Mouse (Mus musculus) limb, embryonic 15.5 days (tissue): Measurements from ENCODE around the gene Ctss. TPM values are rescaled to one million over a fixed set of nuclear protein-coding genes. Genes with fewer than 3 reads are reported as not detected.
"Not testable (repeated sequence)": the region's sequence is repeated elsewhere in the genome, so short reads cannot be mapped to it uniquely, and the experiment has no call there.

Experiments used
- ATAC-seq: fragments of 200-750 bp; cut with Nextera tagmentation; 2 replicates; pipeline ENCODE4 v1.8.0; 2017; ENCODE audit warnings: low read depth, moderate TSS enrichment; ENCODE audit not compliant: insufficient number of reproducible peaks, low FRiP score, low TSS enrichment
- H3K27ac ChIP-seq: fragments of 300-500 bp; sonication (generic); 2 replicates; pipeline ENCODE4 v1.5.1; 2015; ENCODE audit warnings: moderate library complexity, mild to moderate bottlenecking, inconsistent platforms
- H3K27me3 ChIP-seq: fragments of 300-500 bp; sonication (generic); 2 replicates; pipeline ENCODE4 v1.6.1; 2015; ENCODE audit warnings: inconsistent platforms
- H3K36me3 ChIP-seq: fragments of 300-500 bp; sonication (generic); 2 replicates; pipeline ENCODE4 v1.6.1; 2015; ENCODE audit warnings: inconsistent platforms
- H3K4me1 ChIP-seq: fragments of 300-500 bp; sonication (generic); 2 replicates; pipeline ENCODE4 v1.6.1; 2015; ENCODE audit warnings: inconsistent platforms
- H3K4me2 ChIP-seq: fragments of 300-500 bp; sonication (generic); 2 replicates; pipeline ENCODE4 v1.6.1; 2015; ENCODE audit warnings: mild to moderate bottlenecking, inconsistent platforms
- H3K4me3 ChIP-seq: fragments of 300-500 bp; sonication (generic); 2 replicates; pipeline ENCODE4 v1.5.1; 2015; ENCODE audit warnings: mild to moderate bottlenecking, inconsistent platforms
- H3K9ac ChIP-seq: fragments of 300-500 bp; sonication (generic); 2 replicates; pipeline ENCODE4 v1.6.1; 2015; ENCODE audit warnings: inconsistent platforms
- H3K9me3 ChIP-seq: fragments of 300-500 bp; sonication (generic); 2 replicates; pipeline ENCODE4 v1.6.1; 2016; ENCODE audit warnings: inconsistent platforms
- WGBS: fragments of 180-500 bp; shearing (Covaris S2); methylation state at CpG from one replicate; pipeline ENCODE4 v1.1.7; 2015; 5-methylcytosine and 5-hydroxymethylcytosine counted together
- polyA plus RNA-seq: library from polyadenylated mRNA; unstranded; fragments of >200 nt; fragmentation: Nextera tagmentation; extraction: Ambion mirVana; gene quantifications from 2 replicates; pipeline ENCODE4 v1.2.1, GENCODE M21; 2015

The Ctss gene
- polyA plus RNA-seq, 1 experiment from 2014 or later = 20.9 TPM

- no peak for ATAC-seq
- no peak overlapping the region for H3K4me2 ChIP-seq
- 89% methylated on average over 10 of the region's 10 CpGs for WGBS
- no peaks in the 10 kb centered on the region for H3K27me3 ChIP-seq
- H3K4me3 ChIP-seq = no peak overlapping the region
- no peak overlapping the region for H3K9ac ChIP-seq
- no peaks in the 10 kb centered on the region for H3K36me3 ChIP-seq
- H3K27ac ChIP-seq = no peak overlapping the region
- H3K4me1 ChIP-seq = no peaks in the 10 kb centered on the region
- no peaks in the 10 kb centered on the region for H3K9me3 ChIP-seq
These were observed 12.3 kb downstream of the Ctss start for GRCm38 (mm10) chr3:95538936-95539335.

- Histone ChIP-seq H3K4me2 (no peak overlapping the region), H3K9me3 (no peaks in the 10 kb centered on the region), H3K27ac (no peak overlapping the region), H3K27me3 (no peaks in the 10 kb centered on the region), H3K9ac (no peak overlapping the region), H3K4me1 (no peaks in the 10 kb centered on the region), H3K36me3 (no peaks in the 10 kb centered on the region), H3K4me3 (no peak overlapping the region)
- WGBS = 88% methylated on average over 4 of the region's 4 CpGs
- no peak for ATAC-seq
These were observed 13.3 kb downstream of the Ctss start for GRCm38 (mm10) chr3:95539837-95540236.

- H3K4me3 ChIP-seq, H3K4me1 ChIP-seq, H3K36me3 ChIP-seq, ATAC-seq, H3K27me3 ChIP-seq, H3K9me3 ChIP-seq, H3K27ac ChIP-seq, H3K9ac ChIP-seq, H3K4me2 ChIP-seq: not testable (repeated sequence)
- WGBS = 82% methylated on average over 2 of the region's 2 CpGs
These were observed 14.6 kb downstream of the Ctss start for GRCm38 (mm10) chr3:95541186-95541585.

GRCm38 (mm10) chr3:95542171-95542570, 15.6 kb downstream of the Ctss start:
- Histone ChIP-seq H3K27ac (no peak overlapping the region), H3K27me3 (no peaks in the 10 kb centered on the region), H3K4me1 (no peaks in the 10 kb centered on the region), H3K36me3 (no peaks in the 10 kb centered on the region), H3K9me3 (no peaks in the 10 kb centered on the region), H3K4me3 (no peak overlapping the region), H3K4me2 (no peak overlapping the region), H3K9ac (no peak overlapping the region)
- no peak for ATAC-seq

- Histone ChIP-seq H3K27me3 (no peaks in the 10 kb centered on the region), H3K4me1 (no peaks in the 10 kb centered on the region), H3K4me3 (no peak overlapping the region), H3K9ac (no peak overlapping the region), H3K27ac (no peak overlapping the region), H3K9me3 (no peaks in the 10 kb centered on the region), H3K4me2 (no peak overlapping the region), H3K36me3 (no peaks in the 10 kb centered on the region)
- WGBS = 70% methylated on average over 7 of the region's 7 CpGs
- no peak for ATAC-seq
These were observed 16.4 kb downstream of the Ctss start for GRCm38 (mm10) chr3:95542981-95543380.

GRCm38 (mm10) chr3:95550176-95550575, 23.6 kb downstream of the Ctss start:
- Histone ChIP-seq H3K4me3 (no peak overlapping the region), H3K27me3 (no peaks in the 10 kb centered on the region), H3K27ac (no peak overlapping the region), H3K9me3 (no peaks in the 10 kb centered on the region), H3K4me1 (no peaks in the 10 kb centered on the region), H3K9ac (no peak overlapping the region), H3K4me2 (no peak overlapping the region), H3K36me3 (no peaks in the 10 kb centered on the region)
- WGBS = 63% methylated on average over 1 of the region's 1 CpGs
- ATAC-seq = no peak

GRCm38 (mm10) chr3:95553986-95554385, 27.4 kb downstream of the Ctss start:
- no peak for ATAC-seq
- Histone ChIP-seq H3K27ac (no peak overlapping the region), H3K27me3 (no peaks in the 10 kb centered on the region), H3K36me3 (no peaks in the 10 kb centered on the region), H3K4me1 (no peaks in the 10 kb centered on the region), H3K4me3 (no peak overlapping the region), H3K9me3 (no peaks in the 10 kb centered on the region), H3K9ac (no peak overlapping the region), H3K4me2 (no peak overlapping the region)
- WGBS = 52% methylated on average over 3 of the region's 3 CpGs

- Histone ChIP-seq H3K36me3 (no peaks in the 10 kb centered on the region), H3K9me3 (no peaks in the 10 kb centered on the region), H3K27ac (no peak within 1 kb of the TSS), H3K4me2 (no peak within 1 kb of the TSS), H3K4me1 (no peaks in the 10 kb centered on the region), H3K27me3 (no peaks in the 10 kb centered on the region), H3K9ac (no peak within 1 kb of the TSS), H3K4me3 (no peak within 1 kb of the TSS)
- ATAC-seq = no peak
- 89% methylated on average over 27 of the region's 27 CpGs for WGBS
These were observed 32.9 kb downstream of the Ctss start, which contains the start of gene Hormad1 for GRCm38 (mm10) chr3:95559437-95559836. Hormad1 (plus strand) TSS chr3:95559677.

- Histone ChIP-seq H3K36me3 (no peaks in the 10 kb centered on the region), H3K4me2 (no peak overlapping the region), H3K4me1 (no peaks in the 10 kb centered on the region), H3K9ac (no peak overlapping the region), H3K27me3 (no peaks in the 10 kb centered on the region), H3K9me3 (no peaks in the 10 kb centered on the region), H3K4me3 (no peak overlapping the region), H3K27ac (no peak overlapping the region)
- 90% methylated on average over 3 of the region's 3 CpGs for WGBS
- ATAC-seq = no peak
These were observed 34.2 kb downstream of the Ctss start for GRCm38 (mm10) chr3:95560738-95561137.

GRCm38 (mm10) chr3:95561826-95562225, 35.2 kb downstream of the Ctss start:
- Histone ChIP-seq H3K9me3 (no peaks in the 10 kb centered on the region), H3K4me3 (no peak overlapping the region), H3K4me1 (no peaks in the 10 kb centered on the region), H3K27ac (no peak overlapping the region), H3K4me2 (no peak overlapping the region), H3K9ac (no peak overlapping the region), H3K27me3 (no peaks in the 10 kb centered on the region), H3K36me3 (no peaks in the 10 kb centered on the region)
- no peak for ATAC-seq
- 41% methylated on average over 2 of the region's 2 CpGs for WGBS

- 93% methylated on average over 3 of the region's 3 CpGs for WGBS
- H3K36me3 ChIP-seq = no peaks in the 10 kb centered on the region
- no peak for ATAC-seq
- no peak overlapping the region for H3K4me3 ChIP-seq
- no peaks in the 10 kb centered on the region for H3K4me1 ChIP-seq
- H3K27me3 ChIP-seq = no peaks in the 10 kb centered on the region
- H3K9ac ChIP-seq = no peak overlapping the region
- H3K9me3 ChIP-seq = no peaks in the 10 kb centered on the region
- no peak overlapping the region for H3K27ac ChIP-seq
- H3K4me2 ChIP-seq = no peak overlapping the region
These were observed 43.0 kb downstream of the Ctss start for GRCm38 (mm10) chr3:95569585-95569984.

GRCm38 (mm10) chr3:95587754-95588603, 61.4 kb downstream of the Ctss start:
- H3K9ac ChIP-seq = no peak overlapping the region
- peak; percentile 10; the same call in 1 of the 2 replicates for ATAC-seq
- peak overlapping the region; percentile 74 for H3K4me3 ChIP-seq
- H3K36me3 ChIP-seq = peaks cover 9% of the 10 kb centered on the region; the same call in 1 of the 2 replicates
- H3K27me3 ChIP-seq = no peaks in the 10 kb centered on the region
- no peak overlapping the region for H3K27ac ChIP-seq
- peak overlapping the region; percentile 59 for H3K4me2 ChIP-seq
- peaks cover 5% of the 10 kb centered on the region; the same call in 1 of the 2 replicates for H3K4me1 ChIP-seq
- H3K9me3 ChIP-seq = no peaks in the 10 kb centered on the region
- 47% methylated on average over 8 of the region's 8 CpGs for WGBS
